Mouse (Mus musculus): Measurements from ENCODE around the gene Spn. TPM values are rescaled to one million over a fixed set of nuclear protein-coding genes. Genes with fewer than 3 reads are reported as not detected.

Spn gene
- total RNA-seq, 2 experiments from 2014 or later, result 3.2 to 3.3 TPM

DNA sequence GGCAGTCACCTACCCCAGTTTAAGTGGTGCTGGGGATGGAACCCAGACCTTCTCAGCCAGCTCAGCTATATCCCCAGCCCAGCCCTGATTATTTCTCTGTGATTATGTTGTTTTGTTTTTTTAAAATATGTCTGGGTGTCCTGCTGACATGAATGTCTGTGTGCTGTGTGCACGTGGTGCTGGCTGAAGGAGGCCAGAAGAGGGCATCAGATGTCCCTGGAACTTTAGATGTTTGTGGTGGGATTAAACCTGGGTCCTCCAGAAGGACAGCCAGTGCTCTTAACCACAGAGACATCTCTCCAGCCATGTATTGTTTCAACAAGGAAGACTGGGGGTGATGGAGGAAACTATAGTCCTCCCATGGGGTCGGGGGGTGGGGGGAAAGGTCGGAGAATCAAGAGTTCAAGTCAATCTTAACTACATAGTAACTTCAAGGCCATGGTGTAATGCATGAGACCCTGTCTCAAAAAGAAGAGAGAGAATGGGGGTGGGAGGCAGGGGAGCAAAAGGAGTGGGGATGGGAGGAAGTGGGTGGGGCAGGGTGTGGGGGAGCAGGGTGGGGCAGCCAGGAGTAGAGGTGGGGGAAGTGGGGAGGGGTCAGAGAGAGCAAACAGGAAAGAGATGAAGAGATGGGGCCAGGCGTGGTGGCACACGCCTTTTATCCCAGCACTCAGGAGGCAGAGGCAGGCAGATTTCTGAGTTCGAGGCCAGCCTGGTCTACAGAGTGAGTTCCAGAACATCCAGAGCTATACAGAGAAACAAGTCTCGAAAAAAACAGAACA is 3.2 kb upstream of the Spn start:
- no peak for DNase-seq

DNA sequence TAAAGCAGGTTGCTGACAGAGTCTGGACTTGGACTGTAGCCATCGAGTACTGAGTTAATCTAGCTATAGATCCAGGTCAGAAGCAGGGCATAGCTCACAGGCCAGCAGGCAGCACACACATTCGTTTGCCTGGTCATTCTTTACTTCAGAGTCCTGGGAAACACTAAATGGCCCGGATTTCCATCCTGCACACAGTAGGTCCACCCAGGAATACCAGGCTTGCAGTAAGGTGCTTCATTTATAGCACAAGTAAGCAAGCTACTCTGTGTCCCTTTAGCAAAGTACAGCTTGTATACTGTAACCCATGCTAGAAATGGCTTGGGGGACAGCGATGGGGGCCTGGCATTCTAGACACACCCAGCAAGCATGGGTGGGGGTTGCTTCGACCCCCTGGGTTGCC is 1.9 kb upstream of the Spn start:
- DNase-seq, result no peak

DNA sequence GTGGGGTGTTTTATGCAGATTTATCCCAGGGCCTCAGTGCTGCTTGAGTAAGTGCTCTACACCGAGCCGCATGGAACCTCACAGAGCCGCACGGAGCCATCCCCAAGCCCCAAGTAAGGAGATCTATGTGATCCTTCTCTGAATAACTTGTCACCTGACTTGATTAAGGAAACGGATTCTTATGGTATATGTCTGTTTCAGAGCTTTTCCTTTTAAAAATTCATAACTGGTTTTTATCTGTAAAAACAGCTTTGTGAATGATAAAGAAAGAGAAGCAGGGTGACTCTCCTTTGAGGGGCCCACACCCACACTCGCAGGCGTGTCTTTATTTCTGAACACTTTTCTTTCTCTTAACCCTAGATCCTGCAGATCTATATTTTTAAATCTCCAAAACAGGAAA is 1.5 kb upstream of the Spn start:
- no peak for DNase-seq

DNA sequence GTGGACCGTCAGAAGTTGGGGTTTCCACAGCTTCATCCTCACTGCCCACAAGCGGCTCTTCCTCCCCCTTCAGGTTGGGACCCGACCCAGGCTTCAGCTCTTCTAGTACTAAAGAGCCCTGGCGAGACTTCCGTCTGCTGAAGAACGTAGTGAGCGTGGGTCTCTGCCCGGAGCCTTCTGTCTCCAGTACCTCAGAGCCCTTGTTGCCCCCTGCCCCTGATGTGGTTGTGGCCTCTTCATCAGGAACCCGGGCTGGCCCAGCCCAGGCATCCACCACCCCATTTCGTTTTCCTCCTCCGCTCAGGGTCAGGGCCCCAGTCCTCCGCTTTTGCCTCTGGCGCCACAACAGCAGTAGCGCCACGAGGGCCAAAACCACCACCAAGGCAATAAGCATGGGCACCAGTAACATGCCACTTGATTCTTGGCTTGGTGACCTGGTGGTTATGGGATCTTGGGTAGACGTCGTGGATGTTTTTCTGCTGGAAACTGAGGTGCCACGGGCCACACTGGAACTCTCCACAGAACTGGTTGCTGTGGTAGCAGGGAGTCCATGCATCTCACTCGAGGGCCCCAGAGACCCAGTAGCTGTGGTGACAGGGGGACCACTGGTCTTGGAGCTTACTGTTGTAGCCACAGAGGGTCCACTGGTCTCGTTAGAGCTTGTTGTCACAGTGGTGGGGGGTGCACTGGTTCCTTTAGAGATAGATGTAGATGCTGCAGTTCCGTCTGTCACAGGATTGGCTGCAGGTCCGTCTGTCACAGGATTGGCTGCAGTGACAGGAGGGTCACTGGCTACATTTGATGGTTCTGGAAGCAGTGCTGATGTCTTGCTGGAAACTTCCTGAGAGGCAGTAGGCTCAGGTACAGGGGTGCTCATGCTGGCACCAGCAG is 1.2 kb downstream of the Spn start:
- DNase-seq, result no peak

DNA sequence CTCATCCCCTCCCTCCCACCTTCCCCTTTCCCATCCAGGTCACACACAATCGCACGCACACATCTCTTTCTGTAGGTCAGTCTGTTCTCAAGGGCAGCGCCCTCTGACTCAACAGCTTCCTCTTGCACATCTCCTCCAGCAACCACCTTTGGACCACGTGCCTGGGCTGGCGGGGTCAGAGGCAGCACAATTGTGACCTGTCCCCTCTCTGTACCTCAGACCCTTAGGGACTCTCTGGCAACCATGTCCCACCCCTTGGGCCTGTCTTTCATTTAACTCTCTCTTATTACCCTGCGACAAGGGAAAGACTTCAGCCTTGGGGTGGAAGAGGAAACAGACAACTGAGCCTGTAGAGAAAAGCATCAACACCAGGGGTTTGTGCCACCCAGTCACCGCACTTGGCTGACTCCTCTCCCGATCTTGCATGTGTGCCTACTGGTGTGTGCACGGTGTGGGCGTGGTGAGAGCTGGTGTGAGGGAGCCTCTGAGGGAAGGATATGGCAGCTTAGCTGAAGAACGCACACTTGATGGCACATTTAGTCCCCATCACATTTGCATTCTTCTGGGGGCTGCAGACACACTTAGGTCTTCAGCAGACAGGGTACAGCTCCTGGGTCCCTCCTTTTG is 2.7 kb downstream of the Spn start:
- no peak for DNase-seq

DNA sequence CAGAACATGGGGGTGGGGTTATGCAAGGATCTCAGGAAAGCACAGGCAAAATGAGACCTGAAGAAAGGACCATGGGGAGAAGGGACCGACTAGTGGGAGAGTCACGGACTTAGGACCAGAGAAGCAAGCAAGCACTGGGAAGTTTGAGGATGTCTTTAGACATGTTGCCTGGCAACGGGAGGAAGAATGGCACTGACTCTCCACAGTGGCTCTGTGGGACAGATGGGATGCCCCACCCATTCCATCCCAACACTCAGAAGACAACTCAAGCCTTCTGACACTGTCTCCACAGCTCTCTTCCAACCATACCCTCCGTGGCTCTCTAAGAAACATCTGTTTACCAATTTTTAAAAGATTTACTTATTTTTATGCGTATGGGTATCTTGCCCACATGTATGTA is 4.5 kb downstream of the Spn start:
- DNase-seq, result no peak

DNA sequence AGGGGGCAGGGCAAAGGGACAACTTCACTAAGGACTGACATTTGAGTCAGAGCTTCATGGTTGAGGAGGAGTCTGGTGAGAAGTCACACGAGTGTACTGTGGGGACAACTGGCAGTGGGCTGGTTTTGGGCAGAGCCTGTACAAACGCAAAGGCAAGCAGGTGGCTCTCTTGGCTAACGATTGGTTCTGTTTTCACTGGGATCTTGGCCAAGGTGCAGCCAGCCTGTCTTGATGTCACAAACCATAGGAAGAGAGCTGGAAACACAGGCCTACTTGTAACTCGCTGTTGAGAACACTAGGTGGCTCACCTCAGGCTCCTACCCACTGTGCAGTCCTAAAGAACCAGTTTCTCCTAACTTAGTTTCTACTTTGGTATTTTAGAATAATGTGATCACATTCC is 8.0 kb downstream of the Spn start:
- DNase-seq, result peak; percentile 42

DNA sequence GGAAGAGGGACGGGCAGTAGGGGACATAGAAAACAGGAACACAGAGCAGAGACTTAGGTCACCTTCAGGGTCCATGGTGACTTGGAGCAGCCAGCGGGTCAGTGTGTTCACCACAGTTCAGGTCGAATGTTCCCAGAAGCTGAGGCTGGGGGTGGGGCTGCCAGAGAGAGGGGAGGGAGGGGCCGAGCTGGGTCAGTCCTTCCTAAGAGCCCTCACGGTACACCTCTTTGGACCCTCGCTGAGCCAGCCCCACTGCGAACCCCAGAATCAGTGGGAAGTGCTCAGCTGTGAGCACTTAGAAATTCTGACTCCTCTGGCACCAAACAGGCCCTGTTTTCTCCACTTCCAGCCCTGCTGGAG is 15.7 kb downstream of the Spn start, which contains the start of gene Qprt:
Gene Qprt (minus strand): TSS at position 316 of the 360 bp plus-strand sequence.
- DNase-seq, result no peak

DNA sequence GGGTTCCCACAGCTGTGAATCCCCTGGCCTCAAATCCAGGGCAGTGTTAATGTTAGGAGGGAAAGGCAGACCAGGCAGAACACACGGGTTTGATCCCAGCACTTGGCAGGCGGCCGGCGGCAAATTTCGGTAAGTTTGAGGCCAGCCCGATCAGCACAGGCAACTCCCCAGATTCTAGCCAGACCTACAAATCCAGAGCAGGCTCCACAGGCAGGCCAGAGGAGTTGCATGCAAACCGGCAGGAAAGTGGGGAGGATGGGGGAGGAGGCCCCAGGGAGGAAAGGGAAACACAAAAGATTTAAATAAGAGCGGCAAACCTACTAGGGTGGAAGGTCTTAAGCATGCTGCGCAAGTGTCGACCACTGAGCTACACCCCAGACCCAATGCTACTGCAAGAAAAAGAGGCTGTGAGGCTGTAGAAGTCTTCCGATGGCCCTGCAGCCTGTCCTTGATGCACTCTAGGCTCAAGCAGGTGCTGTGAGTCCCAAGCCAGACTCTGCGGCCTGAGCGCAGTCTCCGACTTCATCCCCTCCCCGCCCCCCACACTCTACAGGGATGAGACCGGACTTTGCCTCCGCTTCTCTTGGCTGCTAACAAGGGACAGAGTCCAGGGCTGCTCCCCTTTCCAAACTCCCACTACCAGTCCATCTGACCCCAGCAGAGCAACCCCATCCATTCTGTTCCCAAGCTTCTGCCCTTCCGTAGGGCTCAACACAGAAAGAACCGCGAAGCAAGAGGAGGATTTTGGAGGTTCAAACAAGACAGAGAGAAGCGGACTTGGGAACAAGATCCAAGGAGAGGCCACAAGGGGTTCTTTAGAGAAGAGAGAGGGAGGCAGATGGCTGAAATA is 16.3 kb downstream of the Spn start:
- no peak for DNase-seq

DNA sequence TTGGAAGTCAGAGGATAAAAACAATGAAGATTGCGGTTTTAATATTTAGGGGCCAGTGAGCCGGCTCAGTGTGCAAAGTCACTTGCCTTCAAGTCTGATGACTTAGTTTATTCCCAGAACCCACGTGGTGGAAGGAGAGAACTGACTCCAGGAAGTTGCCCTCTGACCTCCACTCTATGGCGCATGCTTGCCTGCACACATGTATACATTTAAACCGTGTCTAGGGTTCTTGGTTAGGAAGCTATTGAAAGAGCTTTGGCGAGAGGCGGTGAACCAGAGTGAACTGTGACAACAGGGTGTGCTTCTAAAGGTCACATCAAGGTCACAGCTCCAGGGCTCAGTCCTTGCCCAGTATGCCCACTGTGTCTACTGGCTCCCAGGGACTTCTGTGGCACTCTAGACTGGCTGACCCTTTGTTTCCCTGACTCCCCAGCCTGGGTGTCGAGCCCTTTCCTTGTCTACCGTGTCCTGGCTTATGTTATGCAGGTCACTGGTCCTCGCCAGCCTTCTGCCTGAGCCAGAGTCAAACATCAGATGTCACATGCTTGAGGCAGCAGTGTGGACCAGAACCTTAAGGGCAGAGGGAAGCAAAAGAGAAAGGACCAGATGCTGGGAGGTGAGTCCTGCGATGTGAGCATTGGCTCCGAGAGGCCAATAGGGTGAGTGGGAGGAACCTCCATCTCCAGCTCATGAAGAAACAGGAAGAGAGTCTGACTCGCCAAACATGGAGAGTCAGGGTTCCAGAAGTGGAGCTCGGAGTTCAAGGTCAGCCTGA is 18.8 kb downstream of the Spn start:
- no peak for DNase-seq

DNA sequence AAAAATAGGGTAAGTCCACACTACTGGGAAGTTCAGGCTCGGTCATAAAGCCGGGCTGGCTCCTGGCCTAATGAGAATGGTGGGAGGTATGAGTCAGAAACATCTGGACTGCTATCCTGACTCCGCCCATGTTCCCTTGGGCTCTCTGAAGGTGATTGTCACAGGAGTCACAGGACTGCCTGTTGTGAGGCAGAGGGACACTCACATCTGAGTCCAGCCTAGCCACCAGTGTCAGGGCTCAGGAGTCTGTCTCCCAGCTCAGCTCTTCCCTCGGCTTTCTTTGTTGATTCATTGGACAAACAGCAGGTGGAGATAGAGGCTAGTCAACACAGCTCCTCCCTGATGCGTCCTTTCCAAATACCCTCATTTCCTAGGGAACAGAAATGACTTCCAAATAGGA is 19.7 kb downstream of the Spn start:
- DNase-seq, result peak; percentile 52

DNA sequence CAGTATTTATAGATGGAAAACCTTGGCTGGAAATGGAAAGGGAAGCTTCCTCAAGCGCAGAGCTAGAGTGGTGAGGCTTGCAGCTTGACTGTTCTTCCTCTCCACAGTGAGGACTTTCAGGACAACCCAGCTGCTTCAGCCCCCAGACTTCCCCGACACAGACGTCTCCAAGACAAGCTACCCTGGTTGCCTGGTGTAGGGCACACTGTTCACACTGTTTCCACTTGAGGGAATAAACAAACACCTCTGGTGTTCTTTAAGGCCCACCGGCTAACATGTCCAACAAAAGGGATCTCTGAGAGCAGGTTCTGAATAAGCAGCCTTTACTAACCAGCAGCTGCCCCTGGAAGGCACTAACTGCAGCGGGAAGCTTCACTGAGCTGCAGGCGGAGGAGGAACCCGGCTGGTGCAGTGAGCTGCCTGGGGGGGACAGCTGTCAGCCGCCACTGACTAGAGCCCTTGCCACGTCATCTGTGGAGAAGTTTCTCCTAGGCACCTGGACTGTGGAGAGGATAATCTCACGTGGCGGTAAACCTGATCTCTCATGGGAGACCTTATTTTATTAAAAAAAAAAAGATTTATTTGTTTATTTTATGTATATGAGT is 21.2 kb downstream of the Spn start:
- DNase-seq, result no peak

DNA sequence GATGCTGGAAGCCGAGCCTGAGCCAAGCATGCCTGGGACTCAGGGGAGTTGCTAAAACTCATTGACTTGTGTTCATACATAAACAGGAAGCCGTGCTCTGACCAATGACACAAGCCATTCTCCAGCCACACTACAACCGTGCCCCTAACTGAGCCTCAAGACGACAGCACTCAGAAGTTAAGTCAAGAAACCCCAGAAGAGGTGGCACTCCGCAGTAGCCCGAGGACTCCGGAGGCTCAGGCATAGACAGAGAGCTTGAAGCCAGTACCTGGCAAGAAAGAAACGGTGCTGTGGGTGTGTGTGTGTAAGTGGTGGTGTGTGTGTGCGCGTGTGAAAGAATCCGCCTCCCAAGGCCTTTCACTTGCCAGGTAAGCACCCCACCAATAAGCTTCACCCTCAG is 22.7 kb downstream of the Spn start:
- no peak for DNase-seq

DNA sequence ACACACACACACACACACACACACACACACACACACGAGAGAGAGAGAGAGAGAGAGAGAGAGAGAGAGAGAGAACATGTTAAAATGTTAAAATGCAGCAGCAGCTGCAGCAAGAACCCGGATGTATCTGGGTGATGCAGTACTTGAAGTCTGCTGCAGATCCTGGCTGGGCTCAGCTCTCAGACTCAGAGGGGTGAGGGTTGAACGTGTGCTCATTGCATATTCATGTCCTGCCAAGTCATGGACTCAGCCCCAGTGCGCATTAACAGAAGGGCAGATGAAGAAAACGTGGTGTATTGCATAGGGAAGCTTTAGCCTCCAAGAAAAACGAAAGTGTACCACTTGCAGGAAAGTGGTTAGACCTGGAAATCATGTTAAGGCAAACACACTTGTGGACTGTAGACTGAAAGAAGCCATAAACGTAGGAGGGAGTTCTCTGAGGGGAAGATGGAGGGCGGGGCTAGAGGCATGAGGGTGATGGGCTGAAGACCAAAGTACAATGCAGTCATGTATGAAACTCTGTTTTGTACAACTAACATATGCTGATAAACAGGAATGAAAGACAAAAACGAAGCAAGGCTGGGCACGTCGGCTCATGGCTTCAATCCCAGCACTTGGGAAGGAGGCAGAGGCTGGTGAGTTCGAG is 23.9 kb downstream of the Spn start:
- DNase-seq, result no peak

DNA sequence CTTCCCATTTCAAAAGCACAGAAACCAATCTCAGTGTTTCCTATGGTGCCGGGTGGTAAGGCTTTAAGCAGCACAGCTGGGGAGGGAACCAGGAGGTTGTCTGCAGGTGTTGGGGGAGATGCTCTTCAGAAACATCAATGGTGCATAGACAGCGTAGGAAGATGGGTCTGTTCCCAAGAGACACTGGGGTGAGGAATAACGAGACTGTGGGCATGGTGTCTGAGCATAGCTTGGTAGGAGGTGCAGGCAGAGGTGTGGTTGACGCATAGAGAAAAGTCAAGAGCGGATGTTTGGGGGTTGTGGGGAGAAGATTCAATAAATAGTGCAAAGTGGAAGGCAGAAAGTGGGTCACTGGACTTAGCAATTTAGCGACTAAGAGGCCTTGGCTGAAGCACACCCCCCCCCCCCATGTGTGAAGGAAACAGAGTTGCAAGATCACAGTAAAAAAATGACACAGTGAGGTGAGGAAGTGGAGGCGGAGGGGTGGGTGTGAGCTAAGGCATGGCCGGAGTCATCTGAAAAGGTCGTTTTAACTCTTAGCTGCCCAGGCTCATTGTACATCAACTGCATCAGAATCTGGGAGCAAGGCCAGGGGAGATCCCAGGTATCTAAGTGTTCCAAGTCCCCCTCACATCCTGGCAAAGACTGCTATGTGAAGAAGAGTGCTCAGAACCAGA is 24.6 kb downstream of the Spn start:
- DNase-seq, result no peak

DNA sequence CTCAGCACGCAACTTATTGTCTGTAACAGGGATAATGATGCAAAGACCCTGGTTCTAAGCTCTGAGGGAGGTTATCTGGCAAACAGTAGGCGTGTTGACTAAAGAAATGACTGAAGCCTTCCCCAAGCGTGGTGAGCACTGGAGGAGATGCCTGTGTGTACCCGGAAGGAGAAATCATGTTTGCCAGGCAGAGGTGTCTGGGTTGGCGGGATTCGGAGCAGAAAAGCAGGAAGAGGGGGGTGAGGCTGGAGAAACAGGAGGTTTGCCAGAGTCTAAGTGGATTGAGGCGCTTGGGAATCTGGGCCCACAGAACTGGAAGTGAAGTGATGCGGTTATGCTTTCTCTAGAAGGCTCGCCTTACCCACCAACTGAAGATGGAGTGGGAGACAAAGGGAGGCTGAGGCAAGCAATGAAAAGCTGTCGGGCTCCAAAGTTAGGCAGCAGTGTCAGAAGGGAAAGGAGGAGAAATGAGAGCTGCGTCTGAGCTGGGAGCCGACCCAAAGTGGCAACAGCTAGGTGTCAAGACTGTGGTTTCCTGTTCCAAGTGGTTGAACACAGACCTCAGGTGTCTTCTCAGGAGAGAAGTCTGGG is 25.3 kb downstream of the Spn start:
- DNase-seq, result no peak

DNA sequence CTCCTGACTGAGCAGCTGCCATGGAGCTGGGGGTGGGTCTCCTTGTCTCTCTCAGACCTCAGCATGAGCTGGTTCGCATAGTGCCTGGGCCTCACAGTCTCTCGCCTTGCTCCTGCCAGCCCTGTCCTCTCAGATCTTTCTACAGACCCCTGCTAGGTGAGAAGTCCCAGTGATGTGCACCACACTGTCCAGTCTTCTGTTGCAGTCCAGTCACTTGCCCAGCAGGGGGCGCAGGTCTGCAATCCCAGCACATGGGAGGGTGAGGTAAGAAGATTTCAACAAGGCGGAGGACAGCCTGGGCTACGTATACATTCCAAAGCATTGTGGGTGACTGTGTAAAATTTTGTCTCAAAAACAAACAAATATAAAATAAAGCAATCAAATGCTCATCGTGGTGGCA is 26.2 kb downstream of the Spn start:
- peak; percentile 65 for DNase-seq

DNA sequence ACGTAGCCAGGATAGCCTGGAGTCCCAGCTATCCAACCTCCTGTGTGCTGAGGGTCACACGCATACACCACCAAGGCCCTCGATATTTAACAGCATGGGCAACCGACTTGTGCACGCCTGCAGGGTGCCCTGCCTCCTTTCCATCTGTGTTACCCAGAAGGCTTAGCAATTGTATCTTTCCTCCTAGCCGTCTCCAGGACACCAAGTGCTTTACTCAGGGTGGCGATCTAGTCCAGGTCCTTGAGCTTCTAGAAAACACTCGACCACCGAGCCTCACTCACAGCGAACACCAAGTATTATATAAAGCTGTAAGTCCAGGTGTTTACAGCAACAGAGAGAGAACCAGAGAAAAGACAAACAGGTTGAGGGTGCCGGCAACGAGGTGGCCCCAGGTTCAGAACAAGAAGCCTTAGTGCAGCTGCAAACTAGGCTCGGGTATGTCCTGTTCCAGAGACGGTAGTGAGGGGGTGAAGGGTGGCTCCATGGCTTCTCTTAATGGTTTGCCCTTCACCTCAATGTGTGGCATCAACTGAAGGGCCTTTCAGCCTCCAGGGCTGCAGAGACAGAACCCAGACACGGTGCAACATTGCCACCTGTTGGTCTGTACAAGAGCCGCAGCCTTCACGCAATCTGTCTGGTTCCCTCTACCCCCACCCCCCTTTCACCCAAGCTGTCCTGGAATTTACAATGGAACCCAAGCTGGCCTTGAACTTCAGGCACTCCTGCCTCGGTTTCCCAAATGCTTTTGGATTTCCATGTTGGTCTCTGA is 27.2 kb downstream of the Spn start:
- peak; percentile 83 for DNase-seq

DNA sequence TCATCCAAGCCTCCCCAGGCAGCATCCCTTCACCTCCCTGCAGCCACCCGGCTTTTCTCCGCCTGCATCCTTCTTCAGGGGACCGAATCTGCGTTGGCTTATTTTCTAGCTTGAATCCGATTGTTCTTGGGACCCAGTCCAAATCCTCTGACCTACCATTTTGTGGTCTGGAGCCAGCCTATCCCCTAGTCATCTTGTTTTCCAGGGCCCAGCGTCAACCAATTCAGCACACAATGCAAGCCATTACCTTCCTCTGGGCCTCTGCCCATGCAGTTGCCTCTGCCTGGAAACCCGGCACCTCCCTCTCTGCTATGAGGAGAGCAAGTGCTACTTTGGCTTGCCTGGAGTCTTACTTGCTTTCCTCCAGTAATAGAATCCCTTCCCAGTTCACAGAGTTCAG is 32.1 kb downstream of the Spn start:
- DNase-seq, result no peak

Measured in adrenal gland, postnatal 10 days (tissue).